Mouse (Mus musculus) limb, embryonic 14.5 days (tissue): ENCODE results near the gene Zdhhc19. TPM values are rescaled to one million over a fixed set of nuclear protein-coding genes. Genes with fewer than 3 reads are reported as not detected.
"Not testable (repeated sequence)": the region's sequence is repeated elsewhere in the genome, so short reads cannot be mapped to it uniquely, and the experiment has no call there.

Experiments
- ATAC-seq: fragments of 200-750 bp; cut with Nextera tagmentation; 2 replicates; pipeline ENCODE4 v1.8.0; 2017; ENCODE audit warnings: low read depth, moderate number of reproducible peaks, moderate TSS enrichment; ENCODE audit not compliant: low FRiP score
- DNase-seq: peaks from one replicate; pipeline ENCODE4 v3.0.0-alpha.2; 2015; ENCODE audit warnings: low spot score
- H3K27ac ChIP-seq: fragments of 300-500 bp; sonication (generic); replicated peaks from 2 replicates; pipeline ENCODE4 v1.5.1; 2014; ENCODE audit warnings: low read depth, mild to moderate bottlenecking, low read length, moderate library complexity, mixed read lengths
- H3K27me3 ChIP-seq: fragments of 300-500 bp; sonication (generic); 2 replicates; pipeline ENCODE4 v1.6.1; 2014; ENCODE audit warnings: low read length, mixed read lengths; ENCODE audit not compliant: control insufficient read depth, insufficient read depth
- H3K36me3 ChIP-seq: fragments of 300-500 bp; sonication (generic); 2 replicates; pipeline ENCODE4 v1.6.1; 2014; ENCODE audit warnings: mild to moderate bottlenecking, low read length, moderate library complexity, mixed read lengths; ENCODE audit not compliant: control insufficient read depth, insufficient read depth
- H3K4me1 ChIP-seq: fragments of 300-500 bp; sonication (generic); 2 replicates; pipeline ENCODE4 v1.6.1; 2014; ENCODE audit warnings: antibody characterized with exemption, low read length, mixed read lengths; ENCODE audit not compliant: control insufficient read depth, insufficient read depth
- H3K4me2 ChIP-seq: fragments of 300-500 bp; sonication (generic); replicated peaks from 2 replicates; pipeline ENCODE4 v1.6.1; 2014; ENCODE audit warnings: low read depth, mild to moderate bottlenecking, low read length, moderate library complexity; ENCODE audit not compliant: severe bottlenecking
- H3K4me3 ChIP-seq: fragments of 300-500 bp; sonication (generic); replicated peaks from 2 replicates; pipeline ENCODE4 v1.5.1; 2014; ENCODE audit warnings: low read length
- H3K9ac ChIP-seq: fragments of 300-500 bp; sonication (generic); 2 replicates; pipeline ENCODE4 v1.6.1; 2014; ENCODE audit warnings: mild to moderate bottlenecking, low read depth, low read length, moderate library complexity; ENCODE audit not compliant: severe bottlenecking
- H3K9me3 ChIP-seq: fragments of 300-500 bp; sonication (generic); 2 replicates; pipeline ENCODE4 v1.6.1; 2016; ENCODE audit warnings: low read length; ENCODE audit not compliant: control insufficient read depth
- POLR2A ChIP-seq: fragments of 200-500 bp; IDR thresholded peaks from 2 replicates; pipeline ENCODE4 v1.8.0; 2012; ENCODE audit warnings: inconsistent platforms, mild to moderate bottlenecking, moderate library complexity, borderline replicate concordance; ENCODE audit not compliant: insufficient read depth, insufficient read length; ENCODE audit errors: extremely low read depth
- WGBS: fragments of 180-500 bp; shearing (Covaris S2); extraction: QIAGEN DNeasy Blood & Tissue Kit; methylation state at CpG from one replicate; pipeline ENCODE4 v1.1.7; 2014; 5-methylcytosine and 5-hydroxymethylcytosine counted together
- polyA plus RNA-seq, 2 experiments: library from polyadenylated mRNA; depleted of rRNA in 1 of 2; stranded (reverse) in 1 of 2; unstranded in 1 of 2; fragments of >200 nt; fragmentation: Nextera tagmentation in 1 of 2; extraction: Ambion mirVana in 1 of 2; gene quantifications; 2 replicates each; pipeline versions ENCODE4 v1.2.1 to v1.2.3; 2012 to 2014

Gene Zdhhc19
- polyA plus RNA-seq, 2 experiments = not detected

- ATAC-seq (no peak), DNase-seq (no peak)
- no peak for TF ChIP-seq POLR2A
- Histone ChIP-seq H3K4me2 (no peak overlapping the region), H3K4me1 (no peaks in the 10 kb centered on the region), H3K4me3 (no peak overlapping the region), H3K27ac (no peak overlapping the region), H3K27me3 (no peaks in the 10 kb centered on the region), H3K9me3 (no peaks in the 10 kb centered on the region), H3K9ac (no peak overlapping the region), H3K36me3 (no peaks in the 10 kb centered on the region)
- WGBS = 59% methylated on average over 6 of the region's 6 CpGs
Observed at GRCm38 (mm10) chr16:32486046-32486445, 10.0 kb upstream of the Zdhhc19 start.

GRCm38 (mm10) chr16:32487234-32488111 is 8.6 kb upstream of the Zdhhc19 start, which contains the start of gene Slc51a:
TSS of gene Slc51a (minus strand) at chr16:32487879.
- no peak within 1 kb of the TSS for H3K9ac ChIP-seq
- 44% methylated on average over 15 of the region's 15 CpGs for WGBS
- DNase-seq = no peak
- ATAC-seq = no peak
- no peaks in the 10 kb centered on the region for H3K27me3 ChIP-seq
- H3K4me1 ChIP-seq = no peaks in the 10 kb centered on the region
- no peaks in the 10 kb centered on the region for H3K36me3 ChIP-seq
- H3K4me3 ChIP-seq = no peak within 1 kb of the TSS
- no peak for TF ChIP-seq POLR2A
- no peak within 1 kb of the TSS for H3K27ac ChIP-seq
- no peaks in the 10 kb centered on the region for H3K9me3 ChIP-seq
- H3K4me2 ChIP-seq = no peak within 1 kb of the TSS

GRCm38 (mm10) chr16:32488939-32489338 is 7.1 kb upstream of the Zdhhc19 start:
- Histone ChIP-seq H3K27ac (no peak overlapping the region), H3K4me3 (no peak overlapping the region), H3K9me3 (no peaks in the 10 kb centered on the region), H3K27me3 (no peaks in the 10 kb centered on the region), H3K9ac (no peak overlapping the region), H3K36me3 (no peaks in the 10 kb centered on the region), H3K4me2 (no peak overlapping the region), H3K4me1 (no peaks in the 10 kb centered on the region)
- no peak for TF ChIP-seq POLR2A
- 92% methylated on average over 3 of the region's 3 CpGs for WGBS
- DNase-seq = no peak
- no peak for ATAC-seq

- not testable (repeated sequence) for ATAC-seq, H3K9ac ChIP-seq, H3K27ac ChIP-seq, DNase-seq, H3K4me2 ChIP-seq, H3K9me3 ChIP-seq, H3K36me3 ChIP-seq, H3K4me1 ChIP-seq, H3K27me3 ChIP-seq, H3K4me3 ChIP-seq
- 57% methylated on average over 6 of the region's 6 CpGs for WGBS
Observed at GRCm38 (mm10) chr16:32494371-32494770, 1.7 kb upstream of the Zdhhc19 start.

GRCm38 (mm10) chr16:32498996-32499395 is 2.9 kb downstream of the Zdhhc19 start:
- WGBS = 69% methylated on average over 13 of the region's 13 CpGs
- ATAC-seq (no peak), DNase-seq (no peak)
- H3K27ac ChIP-seq = no peak overlapping the region
- peaks cover 7% of the 10 kb centered on the region; the same call in 1 of the 2 replicates for H3K4me1 ChIP-seq
- H3K4me2 ChIP-seq = no peak overlapping the region
- H3K9me3 ChIP-seq = no peaks in the 10 kb centered on the region
- no peak overlapping the region for H3K9ac ChIP-seq
- no peak overlapping the region for H3K4me3 ChIP-seq
- no peaks in the 10 kb centered on the region for H3K36me3 ChIP-seq
- TF ChIP-seq POLR2A = no peak
- H3K27me3 ChIP-seq = no peaks in the 10 kb centered on the region
